Mouse (Mus musculus) heart, adult 2 months (tissue): Measurements from ENCODE around the gene Eprs. TPM values are rescaled to one million over a fixed set of nuclear protein-coding genes. Genes with fewer than 3 reads are reported as not detected.

ENCODE experiments used
- DNase-seq, 2 experiments: peaks; one replicate each; pipeline ENCODE4 v3.0.0; 2021
- H3K27ac ChIP-seq: fragments of 200-600 bp; 2 replicates; pipeline ENCODE4 v1.8.1; 2022
- H3K27me3 ChIP-seq: fragments of 200-500 bp; 2 replicates; pipeline ENCODE4 v1.6.1; 2012; ENCODE audit warnings: mild to moderate bottlenecking, low read length, inconsistent platforms, mixed read lengths; ENCODE audit not compliant: control insufficient read depth, insufficient read depth
- H3K36me3 ChIP-seq: fragments of 200-500 bp; 2 replicates; pipeline ENCODE4 v1.6.1; 2012; ENCODE audit warnings: low read length, inconsistent platforms; ENCODE audit not compliant: control insufficient read depth, insufficient read depth
- H3K4me1 ChIP-seq: fragments of 200-500 bp; 2 replicates; pipeline ENCODE4 v1.6.1; 2011; ENCODE audit warnings: low read length; ENCODE audit not compliant: control insufficient read depth, insufficient read depth
- H3K4me3 ChIP-seq: fragments of 200-600 bp; 2 replicates; pipeline ENCODE4 v1.8.1; 2022
- H3K79me2 ChIP-seq: fragments of 200-500 bp; replicated peaks from 2 replicates; pipeline ENCODE4 v1.6.1; 2012; ENCODE audit warnings: mild to moderate bottlenecking, inconsistent platforms, low read length, moderate library complexity, mixed read lengths; ENCODE audit not compliant: control insufficient read depth, insufficient read depth
- H3K9ac ChIP-seq: fragments of 200-500 bp; 2 replicates; pipeline ENCODE4 v1.6.1; 2012; ENCODE audit warnings: low read depth, mild to moderate bottlenecking, control low read depth, inconsistent platforms, low read length, mixed read lengths
- CTCF ChIP-seq: fragments of 200-600 bp; IDR thresholded peaks from 2 replicates; pipeline ENCODE4 v1.8.1; 2022; ENCODE audit warnings: antibody characterized with exemption, mild to moderate bottlenecking, moderate library complexity
- EP300 ChIP-seq: fragments of 200-500 bp; IDR thresholded peaks from 2 replicates; pipeline ENCODE4 v1.6.1; 2011; ENCODE audit warnings: low read depth, low read length, control low read depth; ENCODE audit not compliant: insufficient read depth
- POLR2A ChIP-seq: fragments of 200-500 bp; IDR thresholded peaks from 2 replicates; pipeline ENCODE4 v1.6.1; 2011; ENCODE audit warnings: mild to moderate bottlenecking, low read depth, low read length, control low read depth; ENCODE audit not compliant: insufficient read depth
- WGBS: fragments of 180-500 bp; shearing (Covaris S2); methylation state at CpG from one replicate; pipeline ENCODE4 v1.1.7; 2018; 5-methylcytosine and 5-hydroxymethylcytosine counted together
- intact Hi-C: fragments of 180-260 bp; cut with DNase I; formaldehyde crosslinking; loops from one replicate; pipeline ENCODE4 v1.15.1; 2025
- polyA plus RNA-seq: library from polyadenylated mRNA; depleted of rRNA; stranded (reverse); fragments of >200 nt; gene quantifications from 2 replicates; pipeline ENCODE4 v1.2.3, GENCODE M21; 2012
- total RNA-seq, 2 experiments: library from RNA; stranded (reverse); gene quantifications; 2 replicates each; pipeline ENCODE4 v1.2.3; 2021

Gene Eprs
- total and polyA plus RNA-seq, 3 experiments = 11.0 to 85.2 (median 63.9) TPM

DNA sequence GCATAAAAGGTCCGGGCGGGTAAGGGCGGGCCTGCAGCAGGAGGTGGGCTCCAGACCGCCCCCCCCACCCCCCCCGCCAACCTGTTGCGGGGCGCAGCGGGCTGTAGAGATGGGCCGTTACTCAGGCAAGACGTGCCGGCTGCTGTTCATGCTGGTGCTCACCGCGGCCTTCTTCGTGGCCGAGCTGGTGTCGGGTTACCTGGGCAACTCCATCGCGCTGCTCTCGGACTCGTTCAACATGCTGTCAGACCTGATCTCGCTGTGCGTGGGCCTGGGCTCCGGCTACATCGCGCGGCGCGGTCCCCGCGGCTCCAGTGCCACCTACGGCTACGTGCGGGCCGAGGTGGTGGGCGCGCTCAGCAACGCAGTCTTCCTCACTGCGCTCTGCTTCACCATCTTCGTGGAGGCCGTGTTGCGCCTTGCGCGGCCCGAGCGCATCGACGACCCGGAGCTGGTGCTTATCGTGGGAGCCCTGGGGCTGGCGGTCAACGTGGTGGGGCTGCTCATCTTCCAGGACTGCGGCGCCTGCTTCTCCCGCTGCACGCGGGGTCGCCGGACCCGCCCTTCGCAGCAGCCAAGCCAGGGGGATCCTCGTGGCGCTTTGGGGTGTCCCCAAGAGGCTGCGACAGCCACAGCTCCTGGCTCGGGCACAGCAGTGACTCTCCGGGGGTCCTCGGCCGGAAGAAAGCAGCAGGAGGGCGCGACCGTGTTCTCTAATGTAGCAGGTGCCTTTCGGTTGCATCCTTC lies 92.3 kb downstream of the Eprs start:
- no peaks in the 10 kb centered on the region for H3K36me3 ChIP-seq
- no peak overlapping the region for H3K27ac ChIP-seq
- under 1% methylated on average over 71 of the region's 71 CpGs for WGBS
- intact Hi-C loops = no loop called here
- no peak overlapping the region for H3K9ac ChIP-seq
- no peaks in the 10 kb centered on the region for H3K4me1 ChIP-seq
- TF ChIP-seq POLR2A (no peak), CTCF (no peak), EP300 (no peak)
- peak in 1 of 2 experiments; percentile 18 for DNase-seq
- peaks cover 11% of the 10 kb centered on the region for H3K27me3 ChIP-seq
- peak overlapping the region; percentile 24; the same call in 1 of the 2 replicates for H3K4me3 ChIP-seq
- H3K79me2 ChIP-seq = no peaks in the 10 kb centered on the region

DNA sequence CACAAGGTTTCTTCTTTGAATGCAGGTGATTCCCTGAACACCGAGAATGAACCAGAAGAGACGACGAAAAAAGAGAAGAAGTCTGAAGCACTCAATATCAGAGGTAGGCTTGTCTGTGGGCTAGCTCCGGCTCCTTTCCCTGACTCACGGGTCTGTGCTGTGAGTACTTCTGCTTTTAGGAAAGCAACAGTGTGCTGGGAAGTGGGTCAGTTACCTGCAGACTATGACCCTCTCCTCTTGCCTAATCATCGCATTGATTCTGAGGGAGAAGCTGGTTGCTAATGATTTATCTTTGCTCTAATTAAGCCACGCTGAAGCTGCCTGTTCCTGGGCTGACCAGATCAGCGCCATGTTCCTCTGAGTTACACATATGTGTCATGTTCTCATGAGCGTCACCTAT lies 93.5 kb downstream of the Eprs start:
- no peak overlapping the region for H3K9ac ChIP-seq
- WGBS = 88% methylated on average over 9 of the region's 9 CpGs
- H3K79me2 ChIP-seq = no peaks in the 10 kb centered on the region
- no peak for DNase-seq
- H3K4me1 ChIP-seq = no peaks in the 10 kb centered on the region
- peaks cover 11% of the 10 kb centered on the region for H3K27me3 ChIP-seq
- TF ChIP-seq CTCF (no peak), EP300 (no peak), POLR2A (no peak)
- H3K27ac ChIP-seq = no peak overlapping the region
- no peaks in the 10 kb centered on the region for H3K36me3 ChIP-seq
- H3K4me3 ChIP-seq = no peak overlapping the region
- intact Hi-C loops = no loop called here

DNA sequence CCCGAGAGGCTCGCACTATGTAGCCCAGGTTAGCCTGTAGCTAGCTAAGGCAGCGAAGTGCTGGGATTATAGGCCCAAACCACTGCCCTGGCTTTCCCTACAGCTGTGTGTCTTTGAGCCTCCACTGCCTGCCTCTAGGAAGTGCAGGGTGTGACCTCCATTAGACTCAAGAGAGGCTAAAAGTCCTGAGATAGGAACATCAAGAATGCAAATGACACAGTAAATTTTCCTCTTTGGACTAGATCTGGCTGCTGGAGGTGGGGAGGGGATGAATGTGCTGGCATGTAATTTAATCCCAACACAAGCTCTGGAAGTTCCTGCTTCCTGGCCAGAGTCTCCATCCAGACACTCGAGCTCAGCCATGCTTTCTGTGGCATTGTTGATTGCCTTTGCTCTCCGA lies 97.3 kb downstream of the Eprs start:
- Histone ChIP-seq H3K27me3 (peaks cover 6% of the 10 kb centered on the region), H3K9ac (no peak overlapping the region), H3K79me2 (no peaks in the 10 kb centered on the region), H3K27ac (no peak overlapping the region), H3K36me3 (no peaks in the 10 kb centered on the region), H3K4me3 (no peak overlapping the region), H3K4me1 (no peaks in the 10 kb centered on the region)
- DNase-seq = no peak
- TF ChIP-seq CTCF = no peak
- TF ChIP-seq POLR2A = no peak
- no peak for TF ChIP-seq EP300
- intact Hi-C loops = no loop called here
- 79% methylated on average over 5 of the region's 5 CpGs for WGBS

DNA sequence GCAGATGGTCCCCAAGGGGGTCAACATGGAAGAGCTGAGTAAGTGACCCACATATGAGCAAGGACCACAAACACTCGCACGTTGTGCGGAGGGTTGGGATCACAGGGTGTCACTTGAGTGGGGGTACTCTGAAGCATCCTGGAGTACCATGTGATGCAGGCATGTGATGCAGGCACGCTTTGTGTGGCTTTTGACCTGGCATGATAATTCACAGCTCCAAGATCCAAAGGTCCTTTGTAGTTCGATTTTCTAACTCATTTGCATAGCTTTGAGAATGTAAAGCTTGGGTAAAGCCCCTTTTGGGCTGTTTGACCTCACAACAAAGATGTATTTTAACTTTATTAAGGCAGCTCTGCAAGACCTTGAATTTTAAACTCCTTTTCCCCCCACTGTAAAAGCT lies 100.0 kb downstream of the Eprs start:
- no peak for DNase-seq
- Histone ChIP-seq H3K9ac (no peak overlapping the region), H3K79me2 (no peaks in the 10 kb centered on the region), H3K27ac (no peak overlapping the region), H3K36me3 (no peaks in the 10 kb centered on the region), H3K4me1 (no peaks in the 10 kb centered on the region), H3K4me3 (no peak overlapping the region), H3K27me3 (no peaks in the 10 kb centered on the region)
- intact Hi-C loops = no loop called here
- no peak for TF ChIP-seq POLR2A
- WGBS = 77% methylated on average over 5 of the region's 5 CpGs

DNA sequence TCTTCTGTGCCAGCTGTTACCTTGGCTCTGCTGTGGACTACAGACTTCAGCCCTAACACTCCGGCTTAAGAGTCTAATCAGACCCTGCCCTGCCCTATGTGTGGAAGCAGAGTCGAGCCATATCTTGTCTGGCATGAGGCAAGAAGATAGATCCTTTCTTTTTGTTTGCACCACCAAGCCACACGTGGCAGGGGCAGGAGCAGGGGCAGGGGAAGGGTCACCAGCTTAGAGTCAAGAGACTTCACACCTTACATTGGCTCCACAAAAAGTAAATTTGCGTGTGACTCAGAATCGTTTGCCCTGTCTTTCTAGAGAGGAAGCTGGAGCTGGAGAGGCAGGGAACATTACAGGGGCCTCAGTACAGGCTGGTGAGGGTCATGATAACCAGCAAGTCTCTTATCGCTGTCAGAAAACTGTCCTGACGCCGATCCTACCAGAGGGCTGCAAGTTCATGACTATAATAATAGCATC lies 106.7 kb downstream of the Eprs start:
- no peaks in the 10 kb centered on the region for H3K27me3 ChIP-seq
- no peak overlapping the region for H3K4me3 ChIP-seq
- H3K4me1 ChIP-seq = no peaks in the 10 kb centered on the region
- intact Hi-C loops = no loop called here
- no peak overlapping the region for H3K27ac ChIP-seq
- TF ChIP-seq POLR2A = no peak
- no peak for TF ChIP-seq CTCF
- no peak for TF ChIP-seq EP300
- no peak overlapping the region for H3K9ac ChIP-seq
- WGBS = 45% methylated on average over 8 of the region's 8 CpGs
- no peak for DNase-seq
- no peaks in the 10 kb centered on the region for H3K36me3 ChIP-seq
- H3K79me2 ChIP-seq = no peaks in the 10 kb centered on the region

DNA sequence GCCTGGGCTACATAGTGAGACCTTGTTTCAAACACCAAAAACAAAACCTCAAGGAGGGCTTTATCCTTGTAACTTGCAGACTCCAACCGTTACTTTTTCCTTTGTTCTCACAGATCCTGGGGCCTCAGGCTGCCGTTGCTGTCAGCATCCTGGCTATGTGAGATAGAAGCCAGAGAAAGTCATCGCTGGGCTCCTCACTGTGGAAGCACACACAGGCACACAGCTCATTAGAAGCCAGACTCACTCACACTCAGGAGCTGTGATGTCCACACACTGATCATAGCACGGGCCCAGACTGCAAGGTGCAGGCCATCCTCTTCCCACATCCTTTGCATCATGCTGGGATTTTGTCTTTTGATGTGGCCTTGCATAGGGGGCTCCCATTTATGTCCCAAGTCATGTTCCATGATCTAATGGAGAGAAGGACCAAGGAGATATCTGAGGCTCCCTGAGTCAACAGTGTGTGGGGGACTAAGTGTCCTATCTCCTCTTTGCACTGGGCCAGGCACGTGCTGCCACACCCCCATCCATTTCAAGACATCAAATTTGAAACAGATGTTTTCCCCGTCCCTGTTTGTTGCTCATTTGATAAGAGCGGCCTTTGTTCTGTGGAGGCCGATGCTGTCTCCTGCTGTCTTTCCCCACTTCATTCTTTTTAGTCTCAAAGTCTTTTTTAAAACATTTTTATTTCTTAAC lies 109.3 kb downstream of the Eprs start:
- H3K27ac ChIP-seq = no peak overlapping the region
- no peak overlapping the region for H3K9ac ChIP-seq
- DNase-seq = no peak
- WGBS = 37% methylated on average over 8 of the region's 8 CpGs
- intact Hi-C loops = no loop called here
- TF ChIP-seq CTCF (no peak), EP300 (no peak), POLR2A (no peak)
- H3K27me3 ChIP-seq = no peaks in the 10 kb centered on the region
- no peaks in the 10 kb centered on the region for H3K4me1 ChIP-seq
- no peak overlapping the region for H3K4me3 ChIP-seq
- H3K36me3 ChIP-seq = no peaks in the 10 kb centered on the region
- no peaks in the 10 kb centered on the region for H3K79me2 ChIP-seq
